Mouse (Mus musculus) kidney, postnatal 36 days (tissue): Measurements from ENCODE around the gene Dpp6.

ENCODE experiments used
- DNase-seq, 2 experiments: peaks; one replicate each; pipeline ENCODE4 v3.0.0; 2021 to 2022; ENCODE audit warnings: mixed read lengths in 2 of 2

Gene Dpp6

DNA sequence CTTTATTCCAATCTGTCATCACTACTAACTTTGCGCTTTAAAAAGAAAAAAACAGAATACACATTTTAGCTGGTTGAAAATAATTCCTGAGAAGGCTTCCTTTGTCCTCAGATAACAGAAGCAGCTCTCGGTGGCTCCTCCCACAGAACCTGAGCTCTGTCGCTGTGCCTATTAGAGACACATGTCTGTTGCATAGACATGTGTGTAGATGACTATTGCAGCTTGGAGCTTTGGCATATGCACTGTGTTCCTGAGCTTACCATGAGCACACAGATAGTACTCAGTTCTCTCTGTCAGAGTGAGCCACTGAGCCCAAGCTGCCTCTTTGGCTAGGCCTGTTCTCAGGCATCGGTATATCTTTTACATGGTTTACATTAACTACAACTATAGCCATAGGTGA is 732.3 kb downstream of the Dpp6 start:
- no peak for DNase-seq

DNA sequence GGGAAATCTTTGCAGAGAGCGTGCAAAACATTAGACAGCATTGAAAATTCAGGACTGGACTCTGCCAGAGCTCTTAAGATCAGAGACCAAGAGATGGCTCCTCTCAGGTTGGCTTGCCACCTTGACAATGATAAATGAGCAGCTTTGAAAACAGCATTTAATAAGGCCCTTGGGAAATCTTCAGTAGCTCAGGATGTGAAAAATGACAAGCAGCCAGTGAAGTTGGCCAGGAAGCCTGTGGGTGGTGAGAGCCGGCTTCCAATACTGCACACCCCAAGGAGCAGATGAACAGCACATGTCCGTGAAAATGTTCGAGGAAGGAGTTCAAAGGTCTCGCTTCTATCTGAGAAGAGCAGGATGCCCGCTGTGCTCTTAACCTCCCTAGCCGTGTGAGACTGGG is 748.7 kb downstream of the Dpp6 start:
- DNase-seq, result no peak

DNA sequence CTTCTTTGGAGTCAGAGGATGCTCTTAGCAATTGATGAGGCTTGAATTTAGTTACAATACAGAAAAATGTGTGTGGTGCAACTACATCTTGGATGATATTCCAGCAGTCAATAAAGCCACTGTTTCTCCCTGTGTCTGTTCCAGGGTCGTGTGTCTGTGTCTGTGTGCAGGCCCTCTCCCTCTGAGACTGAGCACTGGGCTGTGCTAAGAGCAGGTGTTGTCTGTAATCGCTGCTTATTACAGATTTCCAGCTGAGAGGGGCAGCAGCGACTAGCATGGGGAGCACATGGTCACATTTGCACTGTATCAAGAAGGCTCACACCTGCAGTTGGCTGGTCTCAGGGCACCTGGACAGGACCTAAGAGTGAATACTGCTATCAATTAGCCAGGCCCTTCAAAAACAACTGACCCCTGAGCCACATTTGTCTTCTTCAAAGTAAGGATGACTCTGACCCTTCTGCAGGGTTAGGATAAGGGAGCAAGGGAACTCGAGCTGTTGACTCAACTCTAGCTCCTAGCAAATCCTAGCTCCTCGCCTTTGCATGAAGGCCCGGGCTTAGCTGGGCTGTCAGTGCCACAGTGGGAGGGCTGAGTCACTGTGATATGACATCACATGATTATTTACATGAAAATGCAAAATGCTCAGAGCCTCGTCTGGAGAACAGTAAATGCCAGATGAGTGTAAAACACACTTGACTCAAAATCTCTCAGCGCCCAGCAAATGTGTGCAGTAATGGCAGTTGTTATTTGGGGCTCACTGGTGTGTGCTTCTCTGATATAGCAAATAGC is 771.2 kb downstream of the Dpp6 start:
- DNase-seq, result no peak

DNA sequence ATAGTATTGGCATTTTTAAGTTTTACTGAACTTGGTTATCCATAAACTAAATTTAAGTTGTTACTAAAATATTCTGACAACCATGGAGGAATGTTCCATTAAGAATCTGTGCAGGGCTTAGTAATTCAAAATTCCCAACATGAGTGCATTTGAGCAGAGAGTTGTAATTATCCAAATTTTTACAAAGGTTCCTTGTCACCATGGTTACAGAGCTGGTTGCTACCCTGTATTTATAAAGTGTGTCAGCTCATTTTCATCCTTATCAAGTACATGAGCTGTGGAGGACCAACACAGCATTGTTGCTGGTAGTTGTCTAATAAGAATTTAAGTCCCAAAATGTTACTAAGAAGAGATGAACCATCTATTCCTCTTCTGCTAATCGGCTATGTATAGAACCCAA is 787.1 kb downstream of the Dpp6 start:
- no peak for DNase-seq

DNA sequence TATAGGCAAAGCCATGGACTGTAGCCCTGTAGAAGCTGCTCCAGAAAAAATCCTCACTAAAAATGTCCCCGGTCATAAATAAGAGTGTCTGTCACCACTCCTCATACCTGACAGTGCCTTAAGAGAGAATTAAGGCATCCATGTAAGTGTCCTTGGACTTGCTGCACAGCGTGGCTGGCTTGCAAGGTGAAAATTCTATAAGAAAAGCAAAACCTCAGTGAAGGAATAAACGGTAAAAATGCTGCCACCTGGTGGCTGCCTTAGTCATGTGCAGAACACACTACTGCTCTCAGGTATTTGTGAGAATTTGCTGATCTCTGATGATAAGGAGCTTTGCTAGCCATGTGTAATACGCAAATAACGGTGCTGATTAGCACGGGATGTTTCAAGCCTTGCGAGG is 798.8 kb downstream of the Dpp6 start:
- peak; percentile 20 to 75 for DNase-seq

DNA sequence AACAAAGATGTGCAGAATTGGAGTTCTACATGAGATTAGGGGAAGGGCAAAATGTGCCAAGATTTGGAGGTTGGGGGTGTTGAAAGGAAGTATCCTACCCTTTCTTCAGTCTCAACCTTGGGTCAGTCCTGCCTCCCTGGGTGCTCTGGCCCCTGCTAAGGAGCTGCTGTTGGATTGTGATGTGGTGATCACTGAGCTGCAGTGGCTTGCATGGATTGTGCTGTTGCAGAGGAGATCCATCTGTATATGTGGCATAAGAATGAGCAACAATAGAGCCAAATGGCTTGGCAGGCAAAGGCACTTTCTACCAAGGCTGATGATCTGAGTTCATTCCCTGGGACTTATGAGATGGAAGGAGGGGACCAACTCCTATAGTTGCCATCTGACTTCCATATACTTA is 804.8 kb downstream of the Dpp6 start:
- no peak for DNase-seq

DNA sequence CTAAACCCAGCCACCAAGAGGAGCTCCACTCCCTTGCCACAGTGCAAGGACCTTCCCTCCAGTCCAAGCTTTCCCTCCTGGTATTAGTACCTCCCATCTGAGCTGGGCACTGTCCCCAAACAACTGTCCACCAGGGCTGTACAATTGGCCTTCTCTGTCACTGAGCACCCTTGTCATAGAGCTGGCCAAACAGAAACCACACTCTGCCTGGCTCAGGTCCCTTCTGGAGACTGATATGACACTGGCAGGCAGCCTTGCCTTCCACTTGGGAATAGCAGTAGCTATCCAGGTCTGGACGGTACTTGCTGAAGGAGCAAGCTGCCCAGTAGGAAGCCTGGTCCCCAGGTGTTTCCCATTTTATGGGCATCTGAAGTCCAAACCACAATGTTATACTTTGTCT is 806.9 kb downstream of the Dpp6 start:
- no peak for DNase-seq

DNA sequence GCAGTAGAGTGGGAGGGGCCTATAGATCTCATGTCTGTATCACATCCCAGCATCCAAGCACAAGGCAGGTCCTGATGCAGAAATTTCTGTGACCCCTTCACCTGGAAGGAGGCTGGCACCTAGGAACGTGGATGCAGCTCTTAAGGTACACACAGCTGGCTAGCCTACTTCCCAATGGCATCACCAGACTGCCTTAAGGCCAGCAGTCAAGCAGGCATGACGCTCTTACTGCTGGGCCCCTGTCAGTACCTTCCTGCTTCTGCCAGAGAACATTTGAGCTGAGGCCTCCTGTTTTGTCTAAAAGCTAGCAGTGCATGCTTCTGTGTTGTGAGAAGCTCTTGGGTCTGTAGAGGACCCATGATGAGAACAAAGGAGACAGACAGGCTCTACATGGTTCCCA is 815.1 kb downstream of the Dpp6 start:
- no peak for DNase-seq

DNA sequence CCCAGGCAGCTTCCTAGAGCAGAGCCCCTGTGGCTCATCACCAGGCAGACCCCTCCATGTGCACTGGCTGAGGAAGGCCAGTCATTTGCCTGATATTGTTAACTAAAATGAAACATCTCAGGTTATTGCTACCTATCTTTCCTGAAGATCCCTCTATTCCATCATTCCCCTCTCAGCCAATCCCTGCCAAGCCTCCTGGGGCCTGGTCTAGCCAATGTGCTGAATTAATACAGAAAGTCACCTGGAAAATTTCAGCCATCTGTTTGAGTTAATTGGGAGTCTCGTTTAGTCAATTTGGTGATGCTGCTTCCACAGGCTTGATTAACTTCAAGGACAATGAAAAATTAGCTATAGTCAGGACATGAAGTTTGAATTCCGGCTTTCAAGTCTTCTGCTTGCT is 818.9 kb downstream of the Dpp6 start:
- DNase-seq, result no peak

DNA sequence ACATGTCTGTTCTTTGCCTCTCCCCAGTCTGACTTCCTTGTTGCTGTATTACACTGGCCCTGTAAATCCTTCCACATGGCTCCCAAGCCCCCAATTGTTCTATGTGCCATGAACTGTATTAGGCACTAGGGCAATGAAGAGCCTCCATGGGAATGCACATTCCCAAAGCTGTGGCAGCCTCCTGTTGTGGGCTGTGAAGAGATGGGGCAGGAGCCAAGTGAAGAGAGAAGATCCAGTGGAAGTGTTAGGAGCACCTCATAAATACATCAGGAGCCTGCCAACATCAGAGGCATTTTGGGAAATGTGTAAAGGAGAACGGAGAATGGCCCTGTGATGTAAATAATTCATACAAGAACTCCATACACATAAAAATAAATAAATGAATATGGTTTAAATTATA is 824.9 kb downstream of the Dpp6 start:
- DNase-seq, result no peak

DNA sequence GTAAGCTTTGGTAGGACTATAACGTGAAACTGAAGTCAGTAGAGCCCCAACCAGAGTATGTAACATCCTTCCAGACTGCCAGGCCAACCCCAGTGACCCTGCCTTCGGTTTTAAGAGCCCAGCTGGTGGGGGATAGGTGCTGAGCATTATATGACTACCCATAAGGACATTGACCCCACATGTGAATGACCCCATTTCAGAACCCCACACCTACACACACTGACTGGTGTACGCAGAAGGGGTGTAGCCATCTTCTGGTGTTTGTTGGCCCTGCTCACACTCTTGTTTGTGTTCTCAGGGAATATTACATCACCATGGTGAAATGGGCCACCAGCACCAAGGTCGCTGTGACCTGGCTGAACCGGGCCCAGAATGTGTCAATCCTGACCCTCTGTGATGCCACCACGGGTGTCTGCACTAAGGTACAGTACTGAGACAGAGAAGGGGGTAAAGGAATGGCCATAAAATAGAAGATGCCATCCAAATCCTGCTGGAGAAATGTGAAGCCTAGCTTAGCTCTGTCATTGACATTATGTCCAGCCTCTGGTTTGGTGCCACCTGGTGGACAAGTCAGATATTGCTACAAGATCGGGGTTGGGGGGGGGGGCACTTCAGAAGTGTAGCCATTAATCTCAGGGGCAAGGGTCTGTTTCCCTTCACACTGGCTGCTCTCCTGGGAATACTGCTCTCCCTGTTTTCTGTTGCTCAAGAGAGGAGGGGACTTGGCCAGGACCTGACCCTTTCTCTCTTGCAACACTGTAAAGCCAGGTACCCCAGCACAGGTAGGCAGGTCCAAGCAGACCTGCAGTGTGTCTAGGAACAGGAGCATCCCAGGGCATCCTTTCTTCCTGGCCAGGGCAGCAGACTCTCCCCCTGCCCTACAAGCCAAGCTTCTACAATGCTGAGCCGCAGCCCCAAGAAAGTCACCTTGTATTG is 835.1 kb downstream of the Dpp6 start:
- peak in 1 of 2 experiments; percentile 46 for DNase-seq

DNA sequence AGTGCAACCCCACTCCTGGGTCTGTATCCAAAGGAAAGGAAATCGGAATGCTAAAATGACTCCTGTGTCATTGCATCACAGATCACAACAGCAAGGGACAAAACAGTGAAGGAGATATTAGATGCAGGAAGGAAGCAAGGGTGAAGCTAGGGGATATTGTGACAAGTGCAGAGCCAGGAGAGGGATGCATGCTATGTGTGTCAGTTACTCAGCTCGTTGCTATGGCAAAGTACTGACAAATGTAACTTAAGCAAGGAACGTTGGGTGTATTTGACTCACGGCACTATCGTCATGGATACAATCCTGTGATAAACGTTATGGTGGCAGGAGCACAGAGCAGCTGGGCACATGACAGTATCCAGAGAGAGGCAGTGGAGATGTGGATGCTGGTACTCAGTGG is 839.1 kb downstream of the Dpp6 start:
- no peak for DNase-seq

DNA sequence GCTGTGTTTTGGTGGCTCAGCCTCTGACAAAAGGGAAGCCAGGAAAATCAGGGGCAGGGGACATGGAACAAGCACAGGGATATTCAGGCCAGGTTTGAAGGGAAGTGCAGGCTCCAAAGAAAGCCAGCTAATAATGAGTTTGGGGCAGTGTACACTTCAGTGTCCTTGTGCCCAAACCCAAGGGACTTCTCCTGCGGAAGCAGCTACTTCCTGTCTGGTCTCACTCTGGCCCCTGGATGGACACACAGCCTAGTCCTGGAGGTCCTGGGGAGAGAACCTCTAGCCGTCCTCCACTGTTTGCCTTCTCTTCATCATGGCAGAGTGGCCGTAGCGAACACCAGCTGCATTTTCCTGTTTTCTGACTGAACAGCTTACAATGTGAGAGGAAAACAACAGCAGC is 840.7 kb downstream of the Dpp6 start:
- DNase-seq, result no peak

DNA sequence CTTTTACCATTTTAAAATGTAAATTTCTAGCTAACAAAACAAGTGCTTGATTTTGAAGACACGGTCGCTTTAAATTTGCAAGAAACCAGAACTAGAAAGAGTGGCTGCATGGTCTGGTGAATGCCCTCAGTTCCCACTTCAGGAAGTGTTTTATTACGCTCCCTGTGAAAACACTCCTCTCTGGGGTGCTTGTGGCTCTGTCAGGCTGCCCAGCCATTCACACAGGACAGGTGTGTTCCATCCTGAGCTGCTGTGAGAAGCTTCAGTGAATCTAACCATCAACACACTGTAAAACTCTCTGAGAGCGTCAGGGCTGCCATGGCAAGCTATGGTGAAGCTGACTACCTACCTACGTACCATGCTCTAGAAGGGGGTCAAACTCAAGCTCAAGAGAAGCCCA is 841.2 kb downstream of the Dpp6 start:
- no peak for DNase-seq

DNA sequence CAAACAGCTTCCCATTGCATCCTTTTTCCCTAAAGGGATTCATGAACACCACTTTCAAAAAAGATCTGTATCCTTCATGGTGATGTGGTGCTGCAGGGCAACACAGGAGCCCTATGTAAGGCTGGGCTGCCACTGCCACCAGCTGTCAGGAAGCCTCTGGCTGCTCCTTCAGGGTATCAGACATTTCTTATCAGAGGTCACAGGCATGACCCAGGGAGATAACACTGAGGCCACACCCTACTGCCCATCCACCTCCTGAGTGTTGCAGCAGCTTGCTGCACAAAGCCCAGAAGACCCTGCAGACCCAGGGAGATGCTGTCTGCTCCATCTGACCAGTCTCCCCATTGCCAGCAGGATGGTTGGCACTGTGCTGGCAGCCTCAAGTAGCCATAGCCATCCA is 841.6 kb downstream of the Dpp6 start:
- no peak for DNase-seq

DNA sequence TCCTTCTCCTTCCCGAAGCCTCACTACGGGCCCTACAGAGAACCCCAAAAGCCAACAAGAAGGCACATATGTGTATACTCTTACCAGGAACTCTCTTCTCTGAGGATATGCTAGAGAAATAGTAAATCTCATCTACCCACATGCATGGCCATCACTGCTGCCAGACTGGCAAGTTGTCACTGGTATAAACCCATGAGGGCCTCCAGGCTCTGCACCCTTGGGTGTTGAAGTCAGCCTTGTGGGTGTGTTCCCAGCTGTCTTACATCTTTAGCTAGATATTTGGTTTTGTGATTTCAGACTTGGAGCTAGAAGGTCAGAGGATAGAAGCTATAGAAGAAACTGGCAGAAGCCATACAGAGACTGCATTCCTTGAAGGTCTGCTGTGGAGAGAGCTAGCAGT is 842.0 kb downstream of the Dpp6 start:
- no peak for DNase-seq

DNA sequence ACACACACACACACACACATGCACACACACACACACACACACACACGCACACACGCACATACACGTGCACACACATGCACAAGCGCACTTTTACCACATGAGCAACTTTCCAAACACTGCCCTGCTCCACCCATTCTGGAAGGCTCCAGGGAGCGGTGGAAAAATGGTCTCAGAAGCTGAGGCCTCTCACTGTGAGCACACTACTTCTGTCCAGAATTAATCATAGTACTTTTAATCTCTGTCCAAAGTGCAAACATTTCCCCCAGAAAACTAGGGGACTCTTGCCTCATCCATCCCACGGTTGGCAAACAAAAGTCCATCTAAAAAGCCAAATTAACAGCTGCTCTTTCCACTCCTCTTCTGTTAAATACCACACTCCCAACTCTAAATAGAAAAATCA is 842.8 kb downstream of the Dpp6 start:
- DNase-seq, result no peak

DNA sequence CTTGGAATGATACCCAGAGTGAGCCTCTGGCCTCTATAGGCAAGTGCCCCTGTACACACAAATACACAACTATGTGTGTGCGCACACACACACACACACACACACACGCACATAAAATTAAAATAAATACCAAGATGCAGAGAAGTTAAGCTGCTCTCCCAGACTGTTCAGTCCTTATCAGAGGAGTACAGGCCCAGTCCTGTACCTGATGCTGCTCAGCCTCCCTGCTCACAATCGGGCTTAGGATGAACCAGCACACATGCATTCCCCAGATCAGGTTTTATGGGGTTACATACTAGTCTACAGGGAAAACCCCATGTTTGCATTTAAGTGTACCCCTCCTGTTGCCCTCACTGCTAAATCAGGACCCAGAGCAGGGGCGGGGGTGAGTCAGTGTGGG is 847.1 kb downstream of the Dpp6 start:
- no peak for DNase-seq

DNA sequence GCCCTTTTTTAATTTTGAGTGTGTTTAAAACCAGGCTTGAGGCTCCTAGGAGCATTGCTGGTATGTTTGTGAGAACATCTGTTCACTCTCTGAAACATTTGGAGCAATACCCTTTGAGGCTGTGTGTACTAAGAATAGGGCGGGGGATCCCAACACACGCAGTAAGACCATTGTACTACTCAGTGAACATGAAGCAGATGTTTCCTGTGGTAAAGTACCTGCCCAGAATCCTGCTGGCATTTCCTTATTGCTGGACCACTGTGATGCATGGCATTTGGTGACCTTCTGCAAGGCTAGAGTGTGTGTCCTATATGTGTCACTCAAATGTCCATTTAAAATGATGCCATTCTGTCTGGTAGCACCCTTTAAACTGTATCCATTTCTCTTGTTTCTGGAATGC is 854.5 kb downstream of the Dpp6 start:
- no peak for DNase-seq

DNA sequence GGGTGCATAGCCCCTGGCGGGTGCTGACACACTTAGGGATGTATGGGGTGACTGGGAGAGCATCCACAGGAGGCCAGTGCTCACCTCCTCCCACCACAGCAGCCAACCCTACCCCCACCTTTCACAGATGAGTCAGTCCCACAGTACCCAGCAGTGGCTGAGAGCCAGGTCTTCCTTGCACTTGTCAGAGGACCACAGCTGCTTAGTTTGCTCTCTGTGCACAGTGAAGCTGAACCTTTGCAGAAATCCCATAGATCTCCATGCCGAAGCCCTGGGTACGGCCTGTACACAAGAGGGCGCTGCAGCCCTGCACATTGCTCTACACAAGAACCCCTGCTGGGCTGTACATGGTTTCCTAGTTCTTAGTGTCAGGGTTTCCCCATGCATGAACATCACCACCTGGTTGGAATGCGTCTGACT is 860.3 kb downstream of the Dpp6 start:
- peak in 1 of 2 experiments; percentile 58 for DNase-seq

DNA sequence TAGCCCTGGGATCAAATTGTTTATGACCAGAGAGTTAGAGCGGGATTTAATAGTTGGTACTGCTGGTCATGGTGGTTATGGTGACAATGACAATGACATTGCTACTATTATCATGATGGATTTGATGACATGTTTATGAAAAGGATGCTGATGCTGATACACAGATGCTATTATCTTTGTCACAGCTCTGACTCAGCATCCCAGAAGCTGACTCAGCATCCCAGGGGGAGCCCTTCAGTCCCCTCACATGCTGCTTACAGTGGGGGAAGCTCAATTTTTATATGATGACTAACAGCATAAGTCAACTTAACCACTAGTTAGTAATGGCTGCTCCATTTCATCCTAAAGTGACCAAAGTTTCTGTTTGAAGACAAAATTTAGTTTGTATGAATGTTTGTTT is 862.1 kb downstream of the Dpp6 start:
- no peak for DNase-seq

DNA sequence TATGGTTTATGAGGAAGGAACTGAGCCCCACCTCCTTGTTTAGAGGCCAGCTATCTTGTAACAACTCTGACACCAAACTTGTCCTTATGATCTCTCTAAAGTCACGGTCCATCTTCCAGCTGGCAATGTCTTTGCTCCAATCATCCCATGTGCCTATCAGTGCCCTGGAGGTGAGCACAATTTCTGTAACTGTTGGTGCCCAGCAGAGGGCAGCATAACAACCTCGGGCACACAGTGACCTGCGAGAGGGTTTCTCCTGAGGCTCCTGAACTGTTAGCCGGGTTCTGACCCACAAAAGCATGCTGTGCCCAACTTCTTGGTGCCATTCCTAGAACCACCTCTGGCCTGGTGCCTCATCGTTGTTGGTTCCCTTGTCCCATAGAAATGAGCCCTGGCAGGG is 863.5 kb downstream of the Dpp6 start:
- DNase-seq, result peak; percentile 16 to 69

DNA sequence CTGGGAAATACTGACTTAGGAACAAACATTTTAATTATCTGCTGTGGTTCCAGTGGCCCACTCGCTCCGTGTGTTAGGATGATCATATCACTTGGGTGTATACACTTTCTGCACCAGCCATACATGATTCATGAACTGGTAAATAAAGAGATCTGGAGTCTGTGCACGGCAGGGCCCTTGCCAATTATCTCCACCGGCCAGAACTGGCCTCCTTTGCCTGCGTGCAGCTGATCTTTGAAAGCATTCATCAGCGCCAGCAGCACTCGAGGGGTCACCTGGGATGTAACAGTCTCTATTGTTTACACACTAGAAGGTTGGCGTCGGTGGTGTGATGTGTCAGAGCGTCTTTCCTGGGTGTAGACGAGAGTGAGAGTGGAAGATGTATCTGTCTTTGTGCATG is 868.2 kb downstream of the Dpp6 start:
- no peak for DNase-seq

DNA sequence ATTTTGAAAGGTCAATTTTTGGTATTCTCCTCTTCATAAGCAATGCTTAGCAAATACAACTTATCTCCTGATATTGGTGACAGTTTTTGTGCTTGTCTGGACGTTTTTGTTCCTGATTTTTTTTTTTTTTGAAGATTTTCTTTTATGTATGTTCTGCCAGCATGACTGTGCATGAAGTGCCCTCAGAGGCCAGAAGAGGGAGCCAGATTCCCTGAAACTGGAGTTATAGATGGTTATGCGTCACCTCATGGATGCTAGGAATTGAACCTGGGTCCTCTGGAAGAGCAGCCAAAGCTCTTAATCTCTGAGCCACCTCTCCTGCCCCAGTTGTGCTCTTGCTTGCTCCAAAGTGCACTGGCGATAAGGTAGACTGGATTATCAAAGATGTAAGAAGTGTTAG is 868.9 kb downstream of the Dpp6 start:
- no peak for DNase-seq
